Mouse (Mus musculus) ES-CJ7 (cell line): ENCODE data around the gene Rhof.

Source experiments
- DNase-seq: peaks from one replicate; pipeline ENCODE4 v3.0.0; 2011; ENCODE audit warnings: low read depth, low spot score

Rhof gene

GRCm38 (mm10) chr5:123135471-123136360, 3.2 kb upstream of the Rhof start:
- peak; percentile 97 for DNase-seq

- peak; percentile 96 for DNase-seq
Observed at GRCm38 (mm10) chr5:123134875-123135382, 2.4 kb upstream of the Rhof start.

- DNase-seq = no peak
Observed at GRCm38 (mm10) chr5:123134186-123134874, 1.8 kb upstream of the Rhof start.

GRCm38 (mm10) chr5:123133784-123134143, 1.3 kb upstream of the Rhof start:
- peak; percentile 63 for DNase-seq

- peak; percentile 89 for DNase-seq
Observed at GRCm38 (mm10) chr5:123133083-123133783, 741 bp upstream of the Rhof start.

- no peak for DNase-seq
Observed at GRCm38 (mm10) chr5:123130814-123131148, 1.7 kb downstream of the Rhof start.

GRCm38 (mm10) chr5:123130030-123130813, 2.3 kb downstream of the Rhof start:
- DNase-seq = no peak

- no peak for DNase-seq
Observed at GRCm38 (mm10) chr5:123129170-123129757, 3.2 kb downstream of the Rhof start.

- DNase-seq = no peak
Observed at GRCm38 (mm10) chr5:123128426-123129169, 3.9 kb downstream of the Rhof start.

GRCm38 (mm10) chr5:123127031-123127430, 5.5 kb downstream of the Rhof start:
- DNase-seq = no peak

- DNase-seq = no peak
Observed at GRCm38 (mm10) chr5:123125638-123126406, 6.7 kb downstream of the Rhof start.

GRCm38 (mm10) chr5:123125105-123125504, 7.4 kb downstream of the Rhof start:
- DNase-seq = no peak

- DNase-seq = peak; percentile 74
Observed at GRCm38 (mm10) chr5:123122181-123122580, 10.3 kb downstream of the Rhof start.

GRCm38 (mm10) chr5:123120624-123121215, 11.8 kb downstream of the Rhof start:
- peak; percentile 59 for DNase-seq

GRCm38 (mm10) chr5:123118826-123119225, 13.7 kb downstream of the Rhof start:
- no peak for DNase-seq

GRCm38 (mm10) chr5:123117773-123118172, 14.7 kb downstream of the Rhof start:
- no peak for DNase-seq

- DNase-seq = peak; percentile 75
Observed at GRCm38 (mm10) chr5:123117257-123117656, 15.2 kb downstream of the Rhof start.

- DNase-seq = no peak
Observed at GRCm38 (mm10) chr5:123116080-123116479, 16.4 kb downstream of the Rhof start.

- DNase-seq = peak; percentile 56
Observed at GRCm38 (mm10) chr5:123114924-123115323, 17.6 kb downstream of the Rhof start.
